Mouse (Mus musculus): Measurements from ENCODE around the gene Plcl1. TPM values are rescaled to one million over a fixed set of nuclear protein-coding genes. Genes with fewer than 3 reads are reported as not detected.

Gene Plcl1
- polyA plus RNA-seq, 1 experiment: 0.58 TPM

DNA sequence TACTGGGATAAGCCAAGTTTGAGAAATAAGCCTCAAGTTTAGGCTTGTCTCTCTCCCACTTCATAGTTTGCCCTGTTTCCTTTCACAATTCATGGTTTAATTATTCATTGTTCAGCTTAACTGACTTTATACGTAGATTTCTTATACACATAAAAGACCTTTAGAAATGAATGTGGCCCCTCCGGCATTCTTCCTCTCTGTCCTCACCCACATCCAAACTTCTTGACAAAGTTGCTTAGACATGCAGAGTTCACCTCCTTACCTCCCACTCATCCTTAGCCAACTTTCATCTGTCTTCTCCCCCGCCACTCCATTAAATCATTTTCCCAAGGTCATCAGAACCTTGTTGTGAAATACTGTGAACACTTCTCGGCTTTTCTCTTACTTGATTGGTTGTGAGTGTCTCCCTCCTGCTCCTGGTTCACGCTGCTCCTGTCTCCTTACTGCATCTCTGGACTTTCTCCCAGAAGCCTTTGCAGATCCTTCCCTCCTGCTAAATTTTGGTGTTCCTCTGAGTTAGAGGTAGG is 331.1 kb downstream of the Plcl1 start:
- WGBS: 71% methylated on average over 5 of the region's 5 CpGs
- Histone ChIP-seq H3K36me3 (ENCODE audit: control insufficient read depth, insufficient read depth, low read length) (no peaks in the 10 kb centered on the region), H3K4me1 (ENCODE audit: control insufficient read depth, insufficient read depth, insufficient read length, low read length) (no peaks in the 10 kb centered on the region), H3K27me3 (ENCODE audit: control insufficient read depth, insufficient read depth, low read length) (no peaks in the 10 kb centered on the region), H3K4me3 (ENCODE audit: low read depth, low read length) (no peak overlapping the region), H3K27ac (ENCODE audit: insufficient read depth, low read depth, low read length) (no peak overlapping the region)
- TF ChIP-seq CTCF (IDR thresholded peaks at IDR 0.05; ENCODE audit: extremely low read depth, insufficient read length, insufficient replicate concordance, low read depth, low read length) (no peak), POLR2A (IDR thresholded peaks at IDR 0.05; ENCODE audit: low read depth, low read length) (no peak)

DNA sequence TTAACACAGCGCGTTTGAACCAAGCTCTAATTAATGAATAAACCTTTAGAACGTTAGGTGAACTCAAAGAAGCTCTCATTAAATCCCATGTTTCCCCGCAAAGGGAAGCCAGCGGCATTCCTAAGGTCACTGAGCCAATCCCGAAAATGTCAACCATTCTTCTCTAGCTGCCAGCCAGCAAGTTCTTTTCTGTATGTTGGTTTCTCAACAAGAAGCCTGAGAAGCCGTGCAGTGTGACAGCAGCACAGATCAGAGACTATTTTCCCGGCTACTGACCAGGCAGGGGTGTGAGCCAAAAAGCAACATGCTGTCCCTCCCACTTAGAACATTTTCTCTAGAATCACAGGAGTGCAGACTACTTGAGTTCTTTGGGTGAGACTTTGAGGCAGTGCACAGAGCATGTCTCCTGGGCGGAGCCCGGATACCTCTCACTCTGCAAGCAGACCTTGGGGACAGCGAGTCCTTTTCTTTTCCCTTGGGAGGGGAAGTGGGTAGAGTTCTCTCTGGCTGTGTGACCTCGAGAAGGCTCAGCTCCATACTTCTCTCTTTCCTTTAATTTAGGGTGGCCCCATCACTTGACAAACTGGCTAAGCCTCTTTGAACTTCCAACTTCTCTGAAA is 333.1 kb downstream of the Plcl1 start:
- Histone ChIP-seq H3K27me3 (ENCODE audit: control insufficient read depth, insufficient read depth, low read length) (no peaks in the 10 kb centered on the region), H3K4me1 (ENCODE audit: control insufficient read depth, insufficient read depth, insufficient read length, low read length) (no peaks in the 10 kb centered on the region), H3K4me3 (ENCODE audit: low read depth, low read length) (no peak overlapping the region), H3K36me3 (ENCODE audit: control insufficient read depth, insufficient read depth, low read length) (no peaks in the 10 kb centered on the region), H3K27ac (ENCODE audit: insufficient read depth, low read depth, low read length) (no peak overlapping the region)
- TF ChIP-seq CTCF (IDR thresholded peaks at IDR 0.05; ENCODE audit: extremely low read depth, insufficient read length, insufficient replicate concordance, low read depth, low read length) (no peak), POLR2A (IDR thresholded peaks at IDR 0.05; ENCODE audit: low read depth, low read length) (no peak)
- 50% methylated on average over 12 of the region's 12 CpGs for WGBS

DNA sequence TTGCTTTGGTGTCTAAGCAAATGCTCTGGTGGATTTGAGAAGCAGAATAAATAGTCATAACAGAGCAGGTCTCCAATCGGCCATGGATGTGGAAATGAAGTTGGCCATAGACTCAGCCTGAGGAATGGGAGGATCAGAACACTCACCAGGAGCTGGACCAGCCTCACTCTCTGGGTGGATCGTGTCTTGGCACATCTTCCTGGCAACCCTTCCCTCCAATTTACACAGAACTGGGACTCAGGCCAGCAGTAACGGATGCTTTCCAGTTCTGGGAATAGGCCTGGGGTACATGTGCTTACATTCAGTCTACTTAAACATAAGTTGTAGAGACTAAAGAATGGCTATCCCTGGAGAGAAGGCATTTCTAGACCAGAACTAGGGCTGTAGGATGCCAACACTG is 336.2 kb downstream of the Plcl1 start:
- H3K4me1 ChIP-seq (ENCODE audit: control insufficient read depth, insufficient read depth, insufficient read length, low read length): no peaks in the 10 kb centered on the region
- no peaks in the 10 kb centered on the region for H3K27me3 ChIP-seq (ENCODE audit: control insufficient read depth, insufficient read depth, low read length)
- WGBS: 37% methylated on average over 3 of the region's 3 CpGs
- TF ChIP-seq POLR2A (IDR thresholded peaks at IDR 0.05; ENCODE audit: low read depth, low read length) (no peak), CTCF (IDR thresholded peaks at IDR 0.05; ENCODE audit: extremely low read depth, insufficient read length, insufficient replicate concordance, low read depth, low read length) (no peak)
- no peak overlapping the region for H3K4me3 ChIP-seq (ENCODE audit: low read depth, low read length)
- H3K36me3 ChIP-seq (ENCODE audit: control insufficient read depth, insufficient read depth, low read length): no peaks in the 10 kb centered on the region
- no peak overlapping the region for H3K27ac ChIP-seq (ENCODE audit: insufficient read depth, low read depth, low read length)

DNA sequence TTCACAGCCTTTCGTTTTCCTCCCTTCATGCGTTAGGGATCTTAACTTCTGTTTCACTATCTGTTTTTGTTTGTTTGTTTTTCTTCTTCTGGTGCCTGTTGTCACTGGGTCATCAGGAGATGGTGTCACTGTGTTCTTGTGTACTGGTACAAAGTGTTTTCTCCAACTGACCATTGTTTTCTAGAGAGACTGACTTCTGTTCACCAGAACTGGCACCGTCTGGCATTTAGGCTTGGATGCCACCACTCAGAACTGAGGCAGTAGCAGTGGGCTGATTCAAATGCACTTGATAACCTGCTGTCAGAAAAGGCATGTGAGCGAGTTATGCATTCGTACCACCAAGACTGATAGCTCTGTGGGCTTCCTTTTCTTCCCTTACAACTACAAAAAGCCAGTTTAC is 342.8 kb downstream of the Plcl1 start:
- no peak overlapping the region for H3K27ac ChIP-seq (ENCODE audit: insufficient read depth, low read depth, low read length)
- TF ChIP-seq POLR2A (IDR thresholded peaks at IDR 0.05; ENCODE audit: low read depth, low read length): no peak
- no peak for TF ChIP-seq CTCF (IDR thresholded peaks at IDR 0.05; ENCODE audit: extremely low read depth, insufficient read length, insufficient replicate concordance, low read depth, low read length)
- no peaks in the 10 kb centered on the region for H3K36me3 ChIP-seq (ENCODE audit: control insufficient read depth, insufficient read depth, low read length)
- 43% methylated on average over 5 of the region's 5 CpGs for WGBS
- peaks cover 3% of the 10 kb centered on the region; the same call in 1 of the 2 replicates for H3K4me1 ChIP-seq (ENCODE audit: control insufficient read depth, insufficient read depth, insufficient read length, low read length)
- H3K4me3 ChIP-seq (ENCODE audit: low read depth, low read length): no peak overlapping the region
- 0 out of 2 replicates have a peak, but pooled peaks cover 4% of the 10 kb centered on the region for H3K27me3 ChIP-seq (ENCODE audit: control insufficient read depth, insufficient read depth, low read length)

DNA sequence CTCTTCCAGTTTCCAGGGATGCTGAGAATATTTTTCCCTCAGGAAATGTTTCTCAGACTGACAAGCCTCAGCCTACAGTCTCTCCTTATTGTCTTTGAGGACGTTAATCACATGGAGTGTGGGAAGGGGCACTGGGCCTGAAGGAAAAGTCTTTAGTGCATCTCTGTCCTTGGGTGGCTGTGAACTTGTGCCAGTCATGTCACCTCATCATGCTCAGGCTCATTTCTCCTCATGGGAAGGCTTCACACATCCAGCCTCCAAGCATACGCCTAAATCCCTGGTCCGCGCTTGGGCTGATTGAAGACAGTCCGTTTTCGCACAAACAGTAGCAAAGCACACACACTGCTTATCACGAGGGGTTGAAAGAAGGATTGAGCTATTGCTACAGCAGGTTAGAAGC is 344.0 kb downstream of the Plcl1 start:
- TF ChIP-seq CTCF (IDR thresholded peaks at IDR 0.05; ENCODE audit: extremely low read depth, insufficient read length, insufficient replicate concordance, low read depth, low read length) (no peak), POLR2A (IDR thresholded peaks at IDR 0.05; ENCODE audit: low read depth, low read length) (no peak)
- WGBS: 86% methylated on average over 7 of the region's 7 CpGs
- H3K4me3 ChIP-seq (ENCODE audit: low read depth, low read length): no peak overlapping the region

DNA sequence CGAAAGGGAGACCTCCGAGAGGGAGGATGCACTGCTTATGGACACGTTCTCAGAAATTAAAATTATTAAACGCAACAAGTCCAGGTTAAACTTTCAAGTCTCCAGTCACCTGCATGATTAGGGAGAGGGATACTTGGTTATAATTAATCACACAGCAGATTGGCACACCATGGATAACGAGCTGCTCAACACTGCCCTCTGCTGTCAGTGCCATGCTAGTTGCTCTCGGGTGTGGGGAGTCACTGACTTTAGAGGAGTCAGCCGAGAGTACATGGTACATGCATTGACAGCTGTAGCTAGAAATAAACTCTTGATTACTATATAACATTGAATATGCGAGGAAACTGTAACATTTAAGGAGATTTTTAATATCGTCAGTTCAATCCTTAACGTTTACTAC is 350.0 kb downstream of the Plcl1 start:
- Histone ChIP-seq H3K27me3 (ENCODE audit: control insufficient read depth, insufficient read depth, low read length) (no peaks in the 10 kb centered on the region), H3K36me3 (ENCODE audit: control insufficient read depth, insufficient read depth, low read length) (no peaks in the 10 kb centered on the region), H3K27ac (ENCODE audit: insufficient read depth, low read depth, low read length) (no peak overlapping the region), H3K4me3 (ENCODE audit: low read depth, low read length) (no peak overlapping the region), H3K4me1 (ENCODE audit: control insufficient read depth, insufficient read depth, insufficient read length, low read length) (no peaks in the 10 kb centered on the region)
- TF ChIP-seq POLR2A (IDR thresholded peaks at IDR 0.05; ENCODE audit: low read depth, low read length) (no peak), CTCF (IDR thresholded peaks at IDR 0.05; ENCODE audit: extremely low read depth, insufficient read length, insufficient replicate concordance, low read depth, low read length) (peak; percentile 68; the same call in 1 of the 2 replicates)
- 70% methylated on average over 10 of the region's 10 CpGs for WGBS

More for the DNA sequence above, 344.0 kb downstream of the Plcl1 start:
- Histone ChIP-seq H3K27me3 (ENCODE audit: control insufficient read depth, insufficient read depth, low read length) (0 out of 2 replicates have a peak, but pooled peaks cover 4% of the 10 kb centered on the region), H3K36me3 (ENCODE audit: control insufficient read depth, insufficient read depth, low read length) (no peaks in the 10 kb centered on the region), H3K27ac (ENCODE audit: insufficient read depth, low read depth, low read length) (no peak overlapping the region), H3K4me1 (ENCODE audit: control insufficient read depth, insufficient read depth, insufficient read length, low read length) (peaks cover 3% of the 10 kb centered on the region; the same call in 1 of the 2 replicates)

DNA sequence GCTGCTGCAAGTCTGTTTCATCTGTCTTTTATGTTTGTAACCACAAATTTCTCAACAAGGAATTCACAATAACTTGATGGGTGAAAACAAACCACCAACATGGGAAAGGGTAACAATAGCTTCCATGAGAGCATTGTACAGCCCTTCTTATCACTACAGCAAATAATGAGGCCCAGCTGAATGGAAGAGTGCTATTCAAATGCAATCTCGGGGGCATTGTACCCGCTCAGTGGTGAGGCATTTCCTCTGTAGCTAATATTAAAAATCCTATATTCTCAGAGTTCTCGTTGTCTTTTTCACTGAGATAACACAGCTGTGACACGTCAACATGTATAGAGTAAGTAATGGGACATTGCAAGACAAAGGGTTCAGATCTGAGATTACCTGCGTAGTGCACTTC is 356.6 kb downstream of the Plcl1 start:
- TF ChIP-seq POLR2A (IDR thresholded peaks at IDR 0.05; ENCODE audit: low read depth, low read length): no peak
- TF ChIP-seq CTCF (IDR thresholded peaks at IDR 0.05; ENCODE audit: extremely low read depth, insufficient read length, insufficient replicate concordance, low read depth, low read length): no peak
- peaks cover 8% of the 10 kb centered on the region; the same call in 1 of the 2 replicates for H3K4me1 ChIP-seq (ENCODE audit: control insufficient read depth, insufficient read depth, insufficient read length, low read length)
- no peaks in the 10 kb centered on the region for H3K27me3 ChIP-seq (ENCODE audit: control insufficient read depth, insufficient read depth, low read length)
- H3K4me3 ChIP-seq (ENCODE audit: low read depth, low read length): no peak overlapping the region
- no peak overlapping the region for H3K27ac ChIP-seq (ENCODE audit: insufficient read depth, low read depth, low read length)
- no peaks in the 10 kb centered on the region for H3K36me3 ChIP-seq (ENCODE audit: control insufficient read depth, insufficient read depth, low read length)
- WGBS: 68% methylated on average over 5 of the region's 5 CpGs

Data from small intestine, adult 2 months (tissue).